In genomic region chr11:68864544-68865189, GRCm38 (mm10) we compare ENCODE assay signal across 8 mouse cellular contexts. TPM values are rescaled to one million over a fixed set of nuclear protein-coding genes. Genes with fewer than 3 reads are reported as not detected.
DNase-seq lines count a peak whose midpoint lies in the region; ATAC-seq and TF ChIP-seq lines count a peak whose summit lies in the region.

No protein-coding gene starts in this region.

- H3K27ac ChIP-seq in heart, embryonic 10.5 days, result no peak overlapping the region
- H3K27ac ChIP-seq in heart, embryonic 15.5 days, result peak overlapping the region; percentile 73
- H3K27ac ChIP-seq in liver, adult 2 months (replicated peaks; ENCODE audit: insufficient read depth, low read depth, low read length), result peak overlapping the region; percentile 45
- H3K27ac ChIP-seq in cerebellum, adult 2 months (ENCODE audit: insufficient read depth, low read length), result no peak overlapping the region

- WGBS in heart, embryonic 10.5 days, result 47% methylated on average over 9 of the region's 9 CpGs
- WGBS in heart, embryonic 15.5 days, result 15% methylated on average over 9 of the region's 9 CpGs
- WGBS in liver, adult 2 months, result 16% methylated on average over 9 of the region's 9 CpGs
- WGBS in cerebellum, adult 2 months, result 47% methylated on average over 9 of the region's 9 CpGs

- DNase-seq in heart, adult 11 months, result peak; percentile 99
- DNase-seq in heart, embryonic 10.5 days (ENCODE audit: low spot score), result no peak
- DNase-seq in brain, adult 2 months (ENCODE audit: low read depth, low spot score), result peak; percentile 35
- DNase-seq in liver, adult 2 months (ENCODE audit: extremely low read depth, low read depth, low spot score), result peak; percentile 99
- DNase-seq in skeletal muscle tissue, adult 2 months (ENCODE audit: low read depth, low spot score), result peak; percentile 98
- no peak for DNase-seq in cerebellum, adult 2 months
- DNase-seq in right cerebral cortex, adult 18-20 months, result no peak

- H3K4me2 ChIP-seq in heart, embryonic 15.5 days, result peak overlapping the region; percentile 36

- no peak for TF ChIP-seq POLR2A in liver, adult 2 months (IDR thresholded peaks at IDR 0.05; ENCODE audit: extremely low read depth, insufficient read depth, low read length)
- TF ChIP-seq POLR2A in cerebellum, adult 2 months (IDR thresholded peaks at IDR 0.05; ENCODE audit: borderline replicate concordance, insufficient read depth, low read length), result no peak

- H3K9ac ChIP-seq in heart, embryonic 15.5 days, result no peak overlapping the region
- H3K9ac ChIP-seq in liver, adult 2 months (ENCODE audit: low read depth, low read length), result no peak overlapping the region

- H3K79me2 ChIP-seq in liver, adult 2 months (ENCODE audit: control insufficient read depth, insufficient read depth, low read length), result no peaks in the 10 kb centered on the region

- H3K27me3 ChIP-seq in heart, embryonic 10.5 days (ENCODE audit: insufficient read depth, poor library complexity, severe bottlenecking), result no peaks in the 10 kb centered on the region
- no peaks in the 10 kb centered on the region for H3K27me3 ChIP-seq in heart, embryonic 15.5 days
- H3K27me3 ChIP-seq in liver, adult 2 months (ENCODE audit: control insufficient read depth, insufficient read depth, low read length), result no peaks in the 10 kb centered on the region
- no peaks in the 10 kb centered on the region for H3K27me3 ChIP-seq in cerebellum, adult 2 months (ENCODE audit: control insufficient read depth, insufficient read depth, low read length)

- ATAC-seq in heart, embryonic 15.5 days (replicated peaks; ENCODE audit: insufficient number of reproducible peaks, insufficient read depth, low FRiP score, low read depth), result peak; percentile 69

- H3K36me3 ChIP-seq in heart, embryonic 10.5 days, result no peaks in the 10 kb centered on the region
- H3K36me3 ChIP-seq in heart, embryonic 15.5 days, result no peaks in the 10 kb centered on the region
- no peaks in the 10 kb centered on the region for H3K36me3 ChIP-seq in liver, adult 2 months (ENCODE audit: control insufficient read depth, insufficient read depth, low read length)

- H3K9me3 ChIP-seq in heart, embryonic 10.5 days, result no peaks in the 10 kb centered on the region
- no peaks in the 10 kb centered on the region for H3K9me3 ChIP-seq in heart, embryonic 15.5 days (replicated peaks)

- no peak for TF ChIP-seq CTCF in liver, adult 2 months (IDR thresholded peaks at IDR 0.05; ENCODE audit: low read depth, low read length)
- TF ChIP-seq CTCF in cerebellum, adult 2 months (IDR thresholded peaks at IDR 0.05; ENCODE audit: borderline replicate concordance, insufficient read depth, low read depth, low read length), result no peak

- H3K4me3 ChIP-seq in heart, embryonic 10.5 days, result no peak overlapping the region
- H3K4me3 ChIP-seq in heart, embryonic 15.5 days, result no peak overlapping the region
- no peak overlapping the region for H3K4me3 ChIP-seq in liver, adult 2 months (ENCODE audit: insufficient read depth, low read depth, low read length)
- H3K4me3 ChIP-seq in cerebellum, adult 2 months (replicated peaks; ENCODE audit: insufficient read depth, low read depth, low read length), result no peak overlapping the region

- H3K4me1 ChIP-seq in heart, embryonic 10.5 days, result peaks cover 20% of the 10 kb centered on the region; the same call in 1 of the 2 replicates
- peaks cover 28% of the 10 kb centered on the region for H3K4me1 ChIP-seq in heart, embryonic 15.5 days (replicated peaks)
- peaks cover 9% of the 10 kb centered on the region for H3K4me1 ChIP-seq in liver, adult 2 months (ENCODE audit: control insufficient read depth, insufficient read depth, low read length)
- no peaks in the 10 kb centered on the region for H3K4me1 ChIP-seq in cerebellum, adult 2 months (ENCODE audit: control insufficient read depth, insufficient read depth, low read length)

RNA-seq across cellular contexts. Expression of gene Ndel1, which starts 7.0 kb away (rescaled TPM):
- 68.7 and 69.2 TPM in 2 replicates for polyA plus RNA-seq in heart, embryonic 10.5 days (2016; fragmentation: Nextera tagmentation; extraction: Ambion mirVana)
- polyA plus RNA-seq in heart, embryonic 15.5 days (2015; fragmentation: Nextera tagmentation; extraction: Ambion mirVana), result 65.5 and 69.3 TPM in 2 replicates
- 41.3 and 45.8 TPM in 2 replicates for total RNA-seq in liver, adult 2 months (2014; rRNA removed)
- 27.5 and 33.8 TPM in 2 replicates for polyA plus RNA-seq in liver, adult 2 months (2012; rRNA removed)
- 91.1 and 103 TPM in 2 replicates for polyA plus RNA-seq in cerebellum, adult 2 months (2012; rRNA removed)

RNA-seq across cellular contexts. Expression of gene Rnf222, which starts 23.7 kb away (rescaled TPM):
- polyA plus RNA-seq in heart, embryonic 10.5 days (2016; fragmentation: Nextera tagmentation; extraction: Ambion mirVana), result 0.09 and 0.11 TPM in 2 replicates
- 0.05 and 0.19 TPM in 2 replicates for polyA plus RNA-seq in heart, embryonic 15.5 days (2015; fragmentation: Nextera tagmentation; extraction: Ambion mirVana)
- total RNA-seq in liver, adult 2 months (2014; rRNA removed), result under 0.01 and 0.07 TPM in 2 replicates
- 0.11 TPM in 1 of 2 replicates, not detected in the other for polyA plus RNA-seq in liver, adult 2 months (2012; rRNA removed)
- 0.05 TPM in 1 of 2 replicates, not detected in the other for polyA plus RNA-seq in cerebellum, adult 2 months (2012; rRNA removed)

RNA-seq across cellular contexts. Expression of gene Rpl26, which starts 36.7 kb away (rescaled TPM):
- 711 and 869 TPM in 2 replicates for polyA plus RNA-seq in heart, embryonic 10.5 days (2016; fragmentation: Nextera tagmentation; extraction: Ambion mirVana)
- 507 and 557 TPM in 2 replicates for polyA plus RNA-seq in heart, embryonic 15.5 days (2015; fragmentation: Nextera tagmentation; extraction: Ambion mirVana)
- 1,005 and 1,133 TPM in 2 replicates for total RNA-seq in liver, adult 2 months (2014; rRNA removed)
- 292 and 293 TPM in 2 replicates for polyA plus RNA-seq in liver, adult 2 months (2012; rRNA removed)
- 1,554 and 1,707 TPM in 2 replicates for polyA plus RNA-seq in cerebellum, adult 2 months (2012; rRNA removed)

Comparison
In these comparisons a context has a peak if more than half of its experiments do, and no peak if none do; other contexts are left out.
1. DNase-seq: peak in heart, adult 11 months (single experiment), brain, adult 2 months (single experiment), liver, adult 2 months (single experiment) and skeletal muscle tissue, adult 2 months (single experiment); none in heart, embryonic 10.5 days (single experiment), cerebellum, adult 2 months (0 of 2) and right cerebral cortex, adult 18-20 months (single experiment).
2. H3K27ac ChIP-seq: peak in heart, embryonic 15.5 days (single experiment) and liver, adult 2 months (single experiment); none in heart, embryonic 10.5 days (single experiment) and cerebellum, adult 2 months (single experiment).